Mouse (Mus musculus) frontal cortex, postnatal 36 days (tissue): ENCODE measurements at regions not wholly inside any gene's neighbourhood (a gene's known extent, or its start where the extent isn't known, plus 50 kb on each side); places are given as distances from the start of the nearest gene placed in this dataset.
"Not testable (repeated sequence)": the region's sequence is repeated elsewhere in the genome, so short reads cannot be mapped to it uniquely, and the experiment has no call there.

Experiments
- DNase-seq, 2 experiments: peaks; one replicate each; pipeline ENCODE4 v3.0.0; 2022; ENCODE audit warnings: low spot score in 2 of 2

DNA sequence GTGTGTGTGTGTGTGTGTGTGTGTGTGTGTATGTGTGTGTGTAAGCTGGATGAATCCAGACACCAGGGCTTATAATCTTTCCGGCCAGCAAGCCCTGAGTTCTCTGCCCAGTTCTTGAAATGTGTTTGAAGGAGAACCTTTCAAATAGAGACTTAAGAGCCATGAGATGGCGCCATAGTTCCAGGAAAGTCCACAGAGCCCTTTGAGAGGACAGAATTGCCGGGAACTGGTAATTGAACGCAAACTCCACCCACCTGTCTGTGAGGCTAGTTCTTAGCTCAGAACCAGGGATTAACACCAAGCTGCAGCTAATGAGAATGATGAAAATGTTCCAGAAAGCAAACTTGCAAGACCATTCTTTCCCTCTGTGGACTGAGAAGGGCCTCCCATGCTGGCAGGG is 72.2 kb downstream of the Trim42 start:
- peak; percentile 31 to 73 for DNase-seq

DNA sequence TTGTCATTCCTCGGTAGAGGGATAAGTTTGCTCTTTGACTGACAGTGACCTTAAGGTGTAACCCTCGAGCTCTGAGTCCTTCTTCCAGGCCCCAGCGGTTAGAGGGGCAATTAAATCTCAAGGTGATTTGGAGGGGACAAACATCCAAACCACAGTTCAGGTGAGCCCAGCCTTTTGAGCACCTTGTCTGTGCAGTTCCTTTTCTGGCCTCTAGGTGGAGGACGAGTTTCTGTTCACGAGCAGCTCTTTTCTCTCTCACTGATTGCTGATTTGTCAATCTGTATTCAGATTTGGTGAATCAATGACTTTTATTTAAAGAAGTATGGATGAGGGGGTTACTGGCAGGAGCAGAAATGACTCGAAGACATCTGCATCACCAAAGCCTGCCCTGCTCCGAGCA is 74.0 kb downstream of the Trim42 start:
- peak; percentile 35 to 38 for DNase-seq

DNA sequence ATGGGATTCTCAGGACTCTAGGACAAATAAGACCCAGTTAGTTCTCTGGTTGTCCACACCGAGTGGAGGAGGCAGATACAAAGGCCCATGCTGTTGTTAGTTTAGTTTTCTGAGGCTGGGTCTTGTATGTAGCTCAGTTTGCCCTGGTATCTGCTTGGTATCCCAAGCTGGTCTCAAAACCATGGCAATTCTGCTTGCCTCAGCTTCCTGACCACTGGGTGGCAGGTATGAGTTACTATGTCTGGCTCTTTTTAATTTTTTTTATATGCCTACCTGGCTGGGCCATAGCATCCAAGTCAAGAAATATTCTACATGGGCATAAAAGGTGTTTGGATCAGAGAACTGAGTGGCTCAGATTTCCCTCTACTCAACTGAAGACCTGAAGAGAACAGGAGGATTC is 77.9 kb downstream of the Trim42 start:
- DNase-seq = no peak

DNA sequence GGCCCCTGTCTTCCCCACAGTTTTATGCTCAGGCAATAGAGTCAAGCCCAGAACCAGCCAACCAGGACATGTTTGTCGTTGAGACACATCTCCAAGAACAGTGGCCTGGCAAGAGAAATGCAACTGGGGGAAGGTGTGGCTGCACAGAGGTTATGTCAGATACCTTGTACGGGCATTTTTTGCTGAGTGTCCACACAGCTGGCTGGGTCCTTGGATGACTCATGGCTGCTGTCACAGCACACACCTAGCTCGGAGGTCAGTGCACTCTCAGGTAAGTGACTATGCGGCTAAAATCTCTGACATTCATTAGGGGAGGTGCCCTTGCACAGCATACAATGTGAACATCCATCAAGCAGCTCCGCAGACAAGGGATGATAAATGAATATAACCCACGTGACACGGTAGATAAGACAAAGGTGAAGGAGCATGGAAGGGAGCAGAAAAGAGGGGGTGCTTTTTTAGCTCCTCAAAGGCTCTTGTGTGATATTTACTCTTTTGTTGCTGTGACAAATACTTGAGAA is 85.4 kb downstream of the Trim42 start:
- DNase-seq = no peak

DNA sequence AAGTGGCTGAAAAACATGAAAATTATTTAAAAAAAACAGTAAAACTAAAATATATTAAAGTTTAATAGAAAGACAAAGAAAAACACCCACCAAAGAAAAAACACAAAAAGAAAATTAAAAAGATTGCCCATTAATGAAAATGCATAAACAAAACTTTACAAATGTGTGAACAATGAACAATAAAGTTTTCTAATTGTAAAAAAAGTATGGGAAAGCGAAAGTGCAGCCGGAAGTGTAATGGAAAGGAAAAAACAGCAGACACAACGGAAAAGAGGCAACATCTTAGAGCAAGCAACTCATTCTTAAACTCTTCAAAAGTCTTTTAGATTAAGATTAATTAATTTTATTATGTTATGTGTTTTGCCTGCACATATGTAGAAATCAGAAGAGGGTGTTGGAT is 87.7 kb downstream of the Trim42 start:
- no peak for DNase-seq

DNA sequence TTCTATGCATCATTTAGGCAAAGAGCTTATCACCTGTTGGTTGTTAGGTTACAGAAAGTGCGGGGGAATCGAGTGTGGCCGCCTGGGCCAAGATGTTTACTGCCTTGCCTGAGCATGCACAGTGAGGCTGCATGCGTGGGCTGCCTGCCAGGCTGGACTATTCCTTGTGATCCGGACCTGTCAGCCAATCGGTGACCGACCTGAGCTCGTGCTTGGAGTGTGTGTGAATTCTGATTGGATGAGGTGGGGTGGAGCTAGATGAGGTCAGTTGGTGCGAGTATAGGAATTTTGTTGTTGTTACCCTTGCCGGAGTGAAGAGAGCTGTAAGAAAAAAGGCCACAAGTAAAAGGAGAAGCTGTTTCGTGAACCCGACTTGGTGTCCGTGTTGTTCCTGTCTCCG is 94.3 kb downstream of the Trim42 start:
- not testable (repeated sequence) for DNase-seq

DNA sequence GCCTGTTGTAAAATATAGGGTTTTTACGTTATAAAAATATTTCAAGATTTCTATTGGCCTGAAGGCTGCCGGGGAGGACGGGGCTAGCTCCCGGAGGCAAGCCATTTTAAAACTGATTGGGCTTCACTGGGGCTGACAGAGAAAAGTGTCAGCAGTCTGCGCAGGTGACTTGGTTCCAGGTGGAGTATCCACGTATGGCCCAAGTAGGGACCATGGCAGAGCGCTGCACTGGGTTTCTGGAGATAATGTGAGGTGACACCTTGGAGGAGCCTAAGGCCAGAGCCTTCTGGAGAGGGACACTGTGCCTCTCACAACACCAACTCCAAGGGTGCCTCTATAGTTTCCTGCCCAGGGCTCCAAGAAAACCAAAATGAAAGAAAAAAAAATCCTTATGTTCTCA is 95.9 kb downstream of the Trim42 start:
- DNase-seq = no peak

DNA sequence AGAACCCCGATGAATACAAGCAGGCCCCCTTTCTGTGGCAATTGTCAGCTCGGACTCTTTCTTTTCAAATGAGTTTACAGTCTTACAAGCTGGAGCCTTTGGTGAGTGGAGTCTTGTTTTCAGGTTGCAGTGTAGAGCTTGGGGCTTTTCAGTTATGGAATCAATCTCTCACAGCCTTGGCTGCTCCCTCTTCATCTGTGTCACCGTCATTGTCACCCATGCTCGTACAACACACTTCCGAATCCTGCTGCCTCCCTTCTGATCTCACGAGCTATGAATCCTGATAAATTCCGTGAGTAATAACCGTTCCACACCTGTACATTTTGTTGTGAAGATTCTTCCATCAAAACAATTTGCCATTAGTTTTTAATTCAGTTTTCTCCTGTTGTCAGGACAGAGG is 97.7 kb downstream of the Trim42 start:
- DNase-seq = no peak

DNA sequence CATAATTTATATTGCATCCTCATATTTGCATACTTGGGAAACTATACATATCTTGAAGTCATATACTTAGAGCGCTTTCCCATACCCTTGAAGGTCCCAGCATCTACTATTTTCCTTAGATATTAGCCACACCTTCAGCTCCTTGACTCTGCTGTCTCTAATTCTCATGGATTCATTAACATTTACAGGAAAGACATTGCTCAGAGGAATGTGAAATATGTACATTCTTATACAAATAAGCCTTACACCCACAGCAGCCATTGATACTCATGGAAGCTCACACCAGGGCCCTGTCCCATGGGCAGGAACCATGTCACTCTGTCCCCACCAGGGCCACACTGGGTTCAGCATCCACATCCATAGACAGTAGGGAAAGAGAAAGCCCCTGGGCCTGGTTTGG is 122.1 kb downstream of the Trim42 start:
- DNase-seq = no peak

DNA sequence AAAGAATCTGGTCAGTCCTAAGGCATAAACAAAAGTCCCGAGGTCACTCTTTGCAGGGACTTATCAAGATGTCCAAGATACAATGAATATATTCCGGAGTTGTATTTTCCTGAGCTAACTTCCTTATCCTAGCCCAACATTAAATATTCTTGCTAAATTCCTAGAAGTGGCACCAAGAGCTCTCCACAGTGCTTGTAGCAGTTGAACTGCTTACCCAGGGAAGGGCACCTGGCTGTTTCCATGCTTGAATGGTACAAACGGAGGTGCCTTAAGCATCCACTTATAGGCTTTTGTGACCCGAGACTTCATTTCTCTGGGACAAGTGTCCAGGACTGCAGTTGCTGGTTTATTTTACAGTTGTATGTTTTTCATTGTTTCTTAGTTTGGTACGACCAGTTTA is 115.1 kb upstream of the Slc25a36 start:
- no peak for DNase-seq

DNA sequence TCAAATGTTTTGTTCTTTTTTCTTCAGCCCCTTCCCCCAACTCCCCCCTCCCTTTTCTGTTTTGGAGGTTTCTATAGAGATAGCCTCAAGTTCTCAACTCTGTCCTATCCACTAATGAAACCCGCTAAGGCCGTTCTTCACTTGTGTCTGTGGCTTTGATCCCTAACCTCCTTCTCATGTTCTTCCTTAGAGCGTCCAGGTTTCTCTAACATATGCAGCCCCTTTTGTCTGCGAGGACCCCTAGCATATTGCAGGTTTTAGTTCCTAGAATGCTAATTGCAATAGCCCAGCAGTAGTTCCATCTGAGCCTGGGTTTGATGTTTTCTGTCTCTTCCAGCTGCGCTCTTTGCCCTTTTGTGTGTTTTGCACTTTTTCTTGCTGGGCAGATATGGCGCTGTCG is 113.6 kb upstream of the Slc25a36 start:
- no peak for DNase-seq

DNA sequence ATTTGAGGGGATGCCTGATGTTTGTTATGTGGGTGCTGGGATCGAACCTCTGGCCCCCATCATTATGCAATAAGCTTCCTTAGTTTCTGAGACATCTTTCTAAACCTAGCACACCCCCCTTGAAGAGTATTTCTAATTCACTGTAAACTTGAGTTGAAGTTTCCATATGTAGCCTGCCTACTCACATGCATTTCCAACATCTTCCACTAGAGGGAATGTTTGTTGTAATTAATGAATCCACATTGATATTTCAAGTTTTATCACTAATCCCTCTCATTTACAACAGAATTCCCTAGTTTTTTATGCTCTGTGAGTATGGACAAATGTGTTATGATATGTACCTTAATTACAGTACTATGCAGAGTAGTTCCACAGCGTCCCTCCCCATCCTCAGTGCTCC is 103.8 kb upstream of the Slc25a36 start:
- DNase-seq = peak in 1 of 2 experiments; percentile 7

DNA sequence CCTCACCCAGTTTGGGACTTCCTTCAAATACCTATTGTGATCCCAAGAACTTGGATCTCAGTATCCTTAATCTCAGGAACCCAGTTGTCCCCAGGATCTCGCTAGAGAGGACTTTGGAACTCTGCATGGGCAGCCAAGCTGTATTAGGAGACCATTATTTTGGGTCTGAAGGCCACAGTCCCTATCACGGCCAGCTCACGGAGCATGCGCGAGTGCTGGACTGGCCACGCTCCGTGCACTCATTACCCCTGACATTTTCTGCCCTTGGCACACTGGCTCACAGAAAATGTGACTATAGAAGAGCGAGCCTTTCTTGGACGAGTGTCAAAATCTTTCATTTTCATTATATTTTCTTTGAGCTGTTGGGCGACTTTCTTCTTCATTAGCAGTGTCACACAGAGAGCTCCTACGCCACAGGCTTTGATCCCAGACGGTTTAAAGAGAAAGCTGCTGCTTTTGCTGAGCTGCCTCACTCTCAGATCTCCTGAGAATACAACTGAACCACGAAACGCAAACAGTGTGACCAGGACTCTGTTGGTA is 79.4 kb upstream of the Slc25a36 start:
- no peak for DNase-seq

DNA sequence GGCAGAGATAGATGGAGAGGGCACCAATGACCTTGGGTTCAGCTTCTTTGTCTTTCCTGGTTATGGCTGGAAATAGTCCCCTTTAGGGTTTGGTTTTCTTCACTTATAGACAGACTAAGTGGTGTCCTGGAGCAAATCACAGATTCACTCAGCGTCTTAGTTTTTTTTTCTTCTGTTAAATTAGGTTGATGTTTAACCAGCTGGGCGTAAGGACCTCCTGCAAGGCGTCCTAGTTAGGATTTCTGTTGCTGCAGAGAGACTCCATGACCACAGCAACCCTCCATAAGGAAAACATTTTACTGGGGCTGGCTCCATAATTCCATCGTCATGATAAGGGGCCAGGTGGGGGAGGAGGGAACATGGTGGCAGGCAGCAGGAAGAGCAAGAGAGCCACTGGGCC is 78.7 kb upstream of the Slc25a36 start:
- DNase-seq = no peak

DNA sequence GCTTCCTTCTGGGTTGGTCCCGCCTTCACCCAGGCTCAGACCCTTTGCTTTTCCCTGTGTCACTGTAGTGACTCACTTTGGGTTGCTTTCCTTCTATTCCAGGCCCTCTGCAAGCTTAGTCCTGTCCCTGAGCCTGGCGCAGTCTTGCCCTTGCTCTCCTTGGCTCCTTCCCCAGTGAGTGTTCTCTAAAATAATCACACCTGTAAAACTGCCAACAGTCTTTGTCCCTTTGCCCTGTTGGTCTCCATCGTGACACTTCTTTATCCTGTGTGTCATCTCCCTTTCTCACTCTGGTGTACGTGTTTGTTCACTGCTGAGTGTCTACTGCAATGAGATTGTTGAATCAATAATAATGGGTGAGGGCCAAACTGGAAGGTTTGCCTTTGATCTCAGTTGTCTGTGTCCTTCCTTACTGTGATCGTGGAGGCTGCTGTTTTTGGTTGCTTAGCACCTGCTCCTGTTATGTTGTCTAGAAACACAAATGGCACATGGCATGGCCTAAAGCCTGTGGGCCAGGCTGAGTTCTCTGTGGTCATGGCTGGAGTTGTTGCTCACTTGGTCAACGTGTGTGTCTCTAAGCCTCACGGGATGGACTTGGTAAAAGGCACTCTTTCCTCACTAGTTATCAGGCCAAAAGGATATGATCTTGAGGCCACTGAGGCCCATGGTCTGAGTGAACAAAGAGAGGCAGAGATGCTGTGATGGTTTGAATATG is 77.8 kb upstream of the Slc25a36 start:
- DNase-seq = no peak

DNA sequence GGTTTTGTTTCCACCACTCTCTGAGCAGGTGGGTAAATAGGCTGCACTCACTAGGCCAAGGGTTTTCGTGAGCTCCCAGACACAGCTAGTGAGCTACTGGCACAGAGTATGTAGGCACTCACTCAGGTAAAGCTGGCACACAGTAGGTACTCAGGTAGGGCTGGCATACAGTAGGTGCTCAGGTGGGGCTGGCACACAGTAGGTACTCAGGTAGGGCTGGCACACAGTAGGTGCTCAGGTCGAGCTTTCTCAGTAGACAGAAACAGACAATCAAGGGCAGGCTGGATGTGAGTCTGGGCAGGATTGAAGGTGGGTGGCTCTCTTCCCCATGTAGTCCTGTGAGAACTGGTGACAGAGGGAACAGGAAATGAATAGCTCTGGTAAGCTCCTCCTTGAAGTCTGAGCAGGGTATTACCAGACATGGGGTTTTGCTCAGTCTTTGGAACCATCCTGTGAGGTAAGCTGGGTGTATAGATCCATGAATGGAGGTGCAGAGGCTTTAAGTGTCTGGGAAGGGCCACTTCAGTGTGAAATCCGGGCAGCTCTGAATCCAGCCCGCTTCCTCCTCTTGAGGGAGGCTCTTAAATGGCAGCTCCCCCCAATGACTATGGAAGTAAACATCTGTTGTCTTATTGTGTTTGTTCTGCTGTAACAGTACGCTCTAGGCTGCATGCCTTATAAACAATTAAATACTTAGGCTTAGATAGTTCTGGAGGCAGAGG is 62.4 kb upstream of the Slc25a36 start:
- DNase-seq = no peak

DNA sequence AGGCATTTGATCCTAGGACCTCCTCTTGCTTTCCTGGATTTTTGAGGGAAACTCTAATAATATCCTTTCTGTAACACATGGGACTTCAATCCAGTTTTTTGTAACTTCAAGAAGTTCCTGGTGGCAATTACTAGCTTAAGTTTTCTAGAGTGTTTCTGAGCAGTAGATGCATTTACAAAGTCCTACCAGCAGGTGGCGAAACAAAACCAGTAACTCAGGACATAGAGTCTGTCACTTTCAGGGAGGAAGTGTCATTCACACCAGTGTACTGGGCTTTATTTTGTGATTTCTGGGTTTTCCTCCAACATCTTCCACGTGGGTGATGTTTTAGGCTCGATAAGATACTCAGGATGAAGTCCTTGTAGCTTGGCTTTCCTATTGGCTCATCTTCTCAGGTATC is 61.1 kb upstream of the Slc25a36 start:
- peak in 1 of 2 experiments; percentile 54 for DNase-seq

DNA sequence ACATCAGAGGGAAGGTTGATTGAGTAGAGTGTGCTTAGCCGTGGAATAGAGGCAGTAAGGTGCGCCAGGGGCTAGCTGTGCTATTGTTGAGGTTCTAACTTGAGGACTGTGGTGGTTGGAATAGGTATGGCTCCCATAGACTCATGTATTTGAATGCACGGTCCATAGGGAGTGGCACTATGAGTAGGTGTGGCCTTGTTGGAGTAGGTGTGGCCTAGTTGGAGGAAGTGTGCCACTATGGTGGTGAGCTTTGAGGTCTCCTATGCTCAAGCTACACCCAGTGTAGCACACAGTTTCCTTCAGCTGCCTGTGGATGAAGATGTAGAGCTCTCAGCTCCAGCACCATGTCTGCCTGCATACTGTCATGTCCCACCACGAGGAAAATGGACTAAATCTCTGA is 60.5 kb upstream of the Slc25a36 start:
- DNase-seq = no peak

DNA sequence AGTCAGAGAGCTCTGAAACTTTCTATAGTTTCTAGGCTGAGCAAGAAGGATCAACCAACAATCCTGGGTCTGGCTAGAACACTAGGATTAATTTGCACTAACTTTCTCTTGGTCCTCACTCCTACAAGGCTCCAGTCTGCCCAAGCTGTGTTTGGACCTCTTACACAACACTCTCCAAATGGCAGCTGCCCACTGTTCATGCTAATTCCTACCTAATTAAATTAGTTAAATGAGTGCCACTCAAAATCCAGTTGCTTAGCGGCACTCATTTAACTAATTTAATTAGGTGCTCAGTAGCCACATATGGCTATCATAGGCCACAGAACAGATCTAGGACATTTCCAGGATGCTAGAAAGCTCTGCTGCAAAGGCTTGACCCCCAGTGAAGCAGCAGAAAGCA is 59.9 kb upstream of the Slc25a36 start:
- DNase-seq = no peak

DNA sequence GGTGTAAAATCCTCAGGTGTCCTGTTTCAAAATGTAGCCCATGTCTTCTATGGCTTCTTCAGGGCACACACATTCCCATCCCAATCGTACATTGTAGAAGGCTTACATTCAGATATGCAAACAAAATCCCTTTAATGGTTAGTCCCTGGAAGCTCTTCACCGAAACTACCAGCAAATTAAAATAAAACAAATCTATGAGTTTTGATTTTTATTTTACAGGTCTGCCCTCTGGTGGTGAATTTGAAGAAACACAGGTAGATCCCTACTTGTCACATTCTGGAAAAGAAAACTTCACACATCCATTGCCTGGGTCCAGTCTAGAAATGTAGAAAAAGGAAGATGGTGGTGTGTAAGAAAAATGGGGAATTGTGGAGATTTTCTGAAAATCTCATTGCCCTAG is 51.5 kb upstream of the Slc25a36 start:
- no peak for DNase-seq
